Mouse (Mus musculus) bone marrow macrophage, adult 2 months (primary cell): ENCODE results near the gene Angptl4.

Experiments used
- CTCF ChIP-seq: IDR thresholded peaks from 2 replicates; pipeline ENCODE4 v1.5.1; 2012; ENCODE audit warnings: low read depth, mild to moderate bottlenecking, low read length, moderate library complexity
- POLR2A ChIP-seq: IDR thresholded peaks from 2 replicates; pipeline ENCODE4 v1.6.1; 2012; ENCODE audit warnings: mild to moderate bottlenecking, low read depth, low read length, borderline replicate concordance

- no peak for TF ChIP-seq POLR2A
- no peak for TF ChIP-seq CTCF
Observed at GRCm38 (mm10) chr17:33811142-33811516, 29.5 kb upstream of the Angptl4 start.
